Mouse (Mus musculus) activated CD4-positive, CD25-positive, alpha-beta regulatory T cell, adult 4 months (primary cell): ENCODE results near the gene Pef1. TPM values are rescaled to one million over a fixed set of nuclear protein-coding genes. Genes with fewer than 3 reads are reported as not detected.

ENCODE experiments used
- ATAC-seq: one replicate; pipeline ENCODE4 v1.8.0; 2017
- polyA plus RNA-seq, 2 experiments: library from polyadenylated mRNA; unstranded; fragments of 100-300 nt; shearing (Covaris generic); gene quantifications; one replicate each; pipeline ENCODE4 v1.2.1; 2017

Gene Pef1
- polyA plus RNA-seq = 10 to 100 TPM; 28.6 to 41.4 TPM

DNA sequence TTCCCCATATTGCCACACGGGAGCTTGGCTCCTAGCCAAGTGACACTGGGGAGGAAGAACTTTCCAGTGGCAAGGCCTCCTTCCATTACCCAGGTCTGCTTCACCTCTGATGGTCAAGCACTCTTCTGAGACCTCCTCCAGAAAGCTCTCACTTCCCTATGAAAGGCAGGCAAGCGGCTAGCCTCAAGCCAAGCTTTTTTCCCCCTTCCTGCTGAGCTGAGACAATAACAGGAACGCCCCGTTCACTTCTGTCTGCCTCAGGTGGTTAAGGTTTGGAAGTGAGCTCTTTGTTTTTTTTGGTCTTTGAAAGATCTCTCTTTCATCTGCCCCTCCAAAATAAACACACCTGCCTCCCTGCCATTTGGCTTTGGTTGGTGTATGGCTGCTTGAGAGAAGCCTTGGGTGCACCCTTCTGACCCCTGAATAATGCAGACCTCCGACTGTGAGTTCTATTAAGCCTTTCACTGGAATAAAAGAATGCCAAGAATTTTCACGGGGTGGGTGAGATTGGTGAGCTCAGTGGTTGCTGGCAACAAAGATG lies at the start of gene Pef1:
Gene Pef1 (plus strand): TSS at position 448 of the 541 bp plus-strand sequence.
- ATAC-seq = no peak

DNA sequence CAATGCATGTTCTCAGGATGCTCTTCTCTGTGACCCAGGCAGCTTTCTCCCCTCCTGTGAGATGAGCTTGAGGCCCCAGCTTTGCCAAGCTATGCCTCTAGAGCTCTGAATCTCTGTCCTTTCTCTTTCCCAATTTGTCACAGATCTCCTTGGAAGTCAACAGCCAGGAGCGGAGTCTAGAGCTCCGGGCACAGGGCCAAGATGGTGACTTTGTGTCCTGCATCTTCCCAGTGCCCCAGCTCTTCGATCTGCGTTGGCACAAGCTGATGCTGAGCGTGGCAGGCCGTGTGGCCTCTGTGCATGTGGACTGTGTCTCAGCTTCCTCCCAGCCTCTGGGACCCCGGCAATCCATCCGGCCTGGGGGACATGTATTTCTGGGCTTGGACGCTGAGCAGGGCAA lies 49.2 kb upstream of the Pef1 start:
- no peak for ATAC-seq

DNA sequence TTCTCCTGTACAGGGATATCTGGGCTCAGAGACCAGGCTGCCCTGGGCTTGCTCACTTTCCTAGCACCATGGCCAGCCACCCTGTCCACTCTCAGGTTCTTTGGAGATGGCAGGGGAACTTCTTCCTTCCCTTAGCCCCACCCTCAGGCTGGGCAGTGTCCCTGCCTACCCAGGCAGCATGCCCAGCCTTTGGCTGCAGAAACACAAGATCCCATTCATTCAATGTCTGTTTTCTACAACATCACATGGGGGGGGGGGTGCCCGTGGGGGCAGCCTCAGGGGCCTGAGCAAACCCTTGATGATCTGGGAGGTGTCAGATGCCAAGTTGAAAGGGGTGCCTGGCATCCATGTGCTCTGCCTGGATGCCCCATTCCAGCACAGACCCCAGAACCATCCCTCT lies 47.6 kb upstream of the Pef1 start:
- no peak for ATAC-seq

DNA sequence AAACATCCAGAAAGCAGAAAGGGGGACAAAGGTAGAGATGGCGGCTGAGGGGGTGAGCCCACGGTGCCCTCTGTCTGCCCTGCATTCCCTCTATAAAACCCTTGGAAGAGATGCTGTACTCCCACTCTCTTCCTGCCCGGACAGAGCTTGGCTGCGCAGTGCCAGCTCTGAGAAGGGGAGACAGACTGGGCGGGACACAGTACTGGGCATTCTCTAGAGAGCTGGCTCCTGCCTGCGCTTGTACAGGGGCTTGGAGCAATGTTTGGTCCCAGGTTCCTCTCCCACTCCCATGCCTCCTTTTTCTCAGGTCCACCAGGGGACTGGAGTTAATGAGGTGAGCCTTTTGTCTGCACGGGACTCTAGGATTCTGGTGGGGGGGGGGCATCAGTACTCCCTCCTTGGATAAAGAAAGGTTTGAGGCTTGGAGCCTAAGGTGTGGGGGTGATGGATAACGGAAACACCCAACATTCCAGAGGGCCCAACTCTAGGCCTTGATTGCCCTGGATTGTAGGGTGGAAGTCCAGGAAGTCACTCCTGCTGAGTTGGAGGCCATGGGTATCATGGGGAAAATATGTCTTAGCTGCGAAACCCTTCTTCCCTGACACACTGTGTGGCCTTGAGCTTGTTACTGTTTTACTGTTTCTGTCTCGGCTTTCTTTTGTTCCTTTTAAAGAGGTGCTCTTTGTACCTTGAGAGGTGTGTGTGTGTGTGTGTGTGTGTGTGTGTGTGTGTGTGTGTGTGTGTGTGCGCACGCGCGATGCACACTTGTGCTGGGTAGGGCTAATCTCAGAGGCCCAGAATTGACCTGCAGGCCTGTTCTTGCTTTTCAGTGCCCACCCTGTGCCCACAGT lies 47.0 kb upstream of the Pef1 start:
- no peak for ATAC-seq

DNA sequence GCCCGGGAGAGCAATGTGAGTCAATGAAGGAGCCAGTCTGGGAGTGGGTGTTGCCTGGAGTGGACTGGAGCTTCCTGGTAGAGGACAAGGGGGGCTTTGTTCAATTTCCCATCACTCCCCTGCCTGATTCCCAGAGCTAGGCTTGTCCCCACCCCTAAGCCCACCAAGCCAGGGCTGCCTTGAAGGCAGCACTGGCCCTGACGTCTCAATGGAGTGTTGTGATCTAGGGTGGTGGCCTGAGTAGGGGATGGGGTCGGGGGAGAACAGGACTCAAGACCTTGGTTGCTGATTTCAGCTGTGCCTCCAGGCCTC lies 46.4 kb upstream of the Pef1 start:
- no peak for ATAC-seq

DNA sequence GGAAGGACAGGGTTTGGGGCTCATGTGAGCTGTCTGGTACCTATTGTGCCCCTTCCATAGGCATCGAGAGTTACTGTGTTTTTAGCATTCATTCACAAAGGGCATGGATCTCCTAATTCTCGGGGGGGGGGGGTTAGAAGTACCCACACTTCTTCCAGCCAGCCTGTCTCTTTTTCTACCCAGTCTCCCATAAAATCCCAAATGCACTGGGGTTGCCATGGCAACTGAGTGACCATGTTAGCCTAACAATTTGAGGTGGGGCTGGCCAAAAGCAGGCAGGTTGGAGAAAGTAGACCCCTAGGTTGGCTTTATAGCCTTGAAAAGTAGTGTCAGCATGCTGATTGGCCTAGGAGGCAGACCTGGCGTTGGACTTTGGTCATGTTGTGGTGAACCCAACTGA lies 45.9 kb upstream of the Pef1 start:
- no peak for ATAC-seq

DNA sequence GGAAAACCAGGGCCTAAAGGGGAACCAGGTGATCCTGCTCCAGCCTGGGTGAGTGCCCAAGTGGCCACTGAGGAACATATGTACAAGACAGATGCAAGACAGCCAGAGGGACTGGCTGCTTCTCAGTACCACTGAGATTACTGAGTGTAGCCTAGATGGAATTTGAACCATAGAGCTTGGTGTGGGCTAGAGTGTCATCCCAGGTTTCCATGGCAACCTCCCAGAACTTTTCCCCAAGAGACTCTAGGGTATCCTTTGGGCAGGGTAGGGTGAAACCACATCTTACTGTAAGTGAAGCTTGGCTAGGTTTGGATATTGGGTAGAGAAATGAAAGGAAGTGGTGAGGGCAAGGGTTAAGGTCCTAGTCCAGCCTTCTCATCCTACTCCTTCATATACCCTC lies 41.4 kb upstream of the Pef1 start:
- no peak for ATAC-seq

DNA sequence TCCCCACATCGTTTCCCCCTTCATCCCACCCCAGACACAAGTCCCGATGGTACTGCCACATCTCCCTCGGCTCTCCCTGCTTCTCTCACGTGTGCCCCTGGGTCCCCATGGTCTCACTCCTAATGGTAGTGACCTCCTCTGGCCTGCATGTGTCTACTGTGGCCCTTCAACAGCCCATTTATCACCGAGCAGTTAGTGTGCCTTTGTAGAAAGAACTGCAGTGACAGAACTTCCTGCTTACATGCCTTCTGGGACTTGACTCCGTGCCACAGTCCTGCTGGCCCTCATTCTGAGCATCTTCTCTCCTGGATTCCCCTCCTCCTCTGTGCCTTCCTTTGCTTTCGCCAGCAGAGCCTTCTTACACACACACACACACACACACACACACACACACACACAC lies 39.2 kb upstream of the Pef1 start:
- no peak for ATAC-seq

DNA sequence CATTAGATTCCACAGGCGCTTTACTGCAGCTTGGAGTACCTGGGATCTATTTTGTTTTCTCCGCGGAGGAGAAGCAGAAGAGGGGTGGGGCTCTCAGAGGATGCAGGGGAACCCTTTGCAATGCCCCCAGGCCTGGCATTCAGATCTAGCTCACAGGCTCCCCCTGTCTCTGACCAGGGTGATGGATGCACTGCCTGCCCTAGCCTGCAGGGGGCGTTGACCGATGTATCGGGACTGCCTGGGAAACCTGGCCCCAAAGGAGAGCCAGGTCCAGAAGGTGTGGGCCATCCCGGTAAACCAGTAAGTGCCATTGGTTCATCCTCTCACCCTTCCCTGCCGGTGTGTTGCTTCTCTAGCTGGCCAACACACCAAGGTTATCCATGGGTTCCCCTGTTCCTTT lies 35.5 kb upstream of the Pef1 start:
- no peak for ATAC-seq

DNA sequence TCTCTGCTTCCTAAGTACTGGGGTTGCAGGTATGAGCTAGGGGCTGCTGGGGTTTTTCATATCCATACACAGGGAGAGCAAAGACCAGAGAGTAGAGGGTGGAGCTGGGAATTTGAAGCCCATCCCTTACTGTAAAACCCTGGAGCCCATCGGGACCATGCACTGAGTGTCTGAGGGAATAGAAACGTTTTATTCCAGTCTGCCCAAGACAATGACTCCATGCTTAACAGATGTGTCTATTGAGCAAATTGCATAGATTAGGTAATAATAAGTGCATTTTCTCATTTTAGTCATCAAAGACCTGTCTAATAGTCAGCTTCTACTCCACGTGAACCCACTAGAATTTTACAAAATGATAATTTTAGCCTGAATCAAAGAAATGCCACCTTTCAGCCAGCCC lies 31.8 kb upstream of the Pef1 start:
- no peak for ATAC-seq

DNA sequence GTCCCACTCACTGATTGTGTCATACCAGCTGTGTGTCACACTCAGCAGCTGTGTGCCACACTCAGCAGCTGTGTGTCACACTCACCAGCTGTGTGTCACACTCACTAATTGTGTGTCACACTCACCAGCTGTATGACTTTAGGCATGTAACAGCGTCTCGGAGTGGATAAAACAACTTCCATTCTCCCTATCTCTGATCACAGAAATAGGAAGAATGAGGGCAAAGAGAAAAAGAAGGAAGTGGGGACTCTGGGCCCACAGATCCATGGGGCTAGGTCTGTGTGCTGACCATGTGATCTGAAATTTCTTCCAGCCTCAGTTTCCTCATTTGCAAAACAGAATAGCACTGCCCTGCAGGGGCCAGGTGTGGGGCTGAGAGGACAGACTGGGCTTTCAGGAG lies 30.6 kb upstream of the Pef1 start:
- ATAC-seq = no peak

DNA sequence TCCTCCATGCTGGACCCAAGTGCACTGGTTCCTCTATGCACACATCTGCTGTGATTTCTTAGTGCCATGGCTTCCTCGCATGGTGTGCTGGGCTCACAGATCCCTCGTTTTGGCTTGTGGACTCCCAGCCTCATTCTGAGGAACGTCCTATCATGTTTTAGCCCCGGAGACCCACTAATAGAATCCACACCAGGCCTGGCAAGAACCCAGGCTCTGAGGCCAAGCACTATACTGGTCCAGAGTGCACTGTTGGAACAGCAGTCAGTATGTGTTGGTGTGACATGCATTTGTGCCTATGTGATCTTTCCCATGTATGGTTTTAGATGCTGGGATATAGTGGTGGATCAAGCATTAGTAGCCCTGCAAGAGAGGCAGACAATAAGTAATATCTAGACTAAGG lies 29.0 kb upstream of the Pef1 start:
- no peak for ATAC-seq

DNA sequence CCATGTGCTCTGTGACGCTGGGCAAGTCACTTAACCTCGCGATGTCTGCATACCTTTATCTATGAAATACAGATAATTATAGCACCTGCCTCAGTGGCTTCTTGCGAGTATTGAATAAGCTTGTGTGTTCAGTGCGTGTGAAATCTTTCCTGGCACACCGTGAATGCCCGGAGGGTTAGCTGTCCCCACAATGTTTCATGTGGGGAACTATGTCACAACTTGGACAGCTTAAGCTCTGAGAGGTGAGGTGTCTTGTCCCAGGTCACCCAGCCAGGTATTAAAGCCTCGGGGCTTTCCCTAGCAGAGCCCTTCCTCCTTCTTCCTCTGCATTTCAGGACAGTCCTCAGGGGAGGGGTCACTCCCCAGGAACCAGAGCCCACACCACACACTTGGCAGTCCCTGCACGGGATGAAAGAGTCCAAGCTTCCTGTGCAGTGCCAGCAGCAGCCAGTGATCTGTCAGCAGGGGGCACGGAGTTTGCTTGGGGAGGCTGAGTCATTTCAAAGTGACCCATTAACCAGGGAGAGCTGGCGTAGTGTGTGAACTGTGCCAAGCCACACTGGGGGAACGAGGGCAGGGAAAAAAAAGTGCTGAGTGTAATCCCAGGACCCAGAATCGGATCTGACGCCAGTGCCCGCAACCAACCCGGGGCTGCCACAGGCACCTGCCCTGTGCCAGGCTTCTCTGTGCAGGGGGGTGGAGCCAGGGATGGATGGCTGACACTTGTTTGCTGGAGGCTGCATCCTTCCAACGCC lies 27.4 kb upstream of the Pef1 start:
- ATAC-seq = no peak

DNA sequence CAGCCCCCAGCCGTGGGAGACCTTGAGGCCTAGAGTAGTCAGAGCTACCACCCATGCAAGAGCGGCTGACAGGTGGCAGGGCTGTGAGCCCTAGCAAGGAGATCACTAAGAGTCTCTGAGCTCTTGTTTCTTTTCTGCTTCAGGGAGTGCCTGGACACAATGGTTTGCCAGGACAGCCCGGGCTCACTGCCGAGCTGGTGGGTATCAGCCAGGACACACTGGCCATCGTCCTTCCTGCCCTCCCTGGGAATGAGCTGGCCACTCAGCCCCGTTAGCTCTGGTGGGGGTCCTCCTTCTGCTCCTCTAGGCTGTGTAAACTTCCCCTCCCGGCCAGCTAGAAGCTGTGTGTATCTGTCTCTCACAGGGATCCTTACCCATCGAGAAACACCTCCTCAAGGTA lies 25.5 kb upstream of the Pef1 start:
- no peak for ATAC-seq

DNA sequence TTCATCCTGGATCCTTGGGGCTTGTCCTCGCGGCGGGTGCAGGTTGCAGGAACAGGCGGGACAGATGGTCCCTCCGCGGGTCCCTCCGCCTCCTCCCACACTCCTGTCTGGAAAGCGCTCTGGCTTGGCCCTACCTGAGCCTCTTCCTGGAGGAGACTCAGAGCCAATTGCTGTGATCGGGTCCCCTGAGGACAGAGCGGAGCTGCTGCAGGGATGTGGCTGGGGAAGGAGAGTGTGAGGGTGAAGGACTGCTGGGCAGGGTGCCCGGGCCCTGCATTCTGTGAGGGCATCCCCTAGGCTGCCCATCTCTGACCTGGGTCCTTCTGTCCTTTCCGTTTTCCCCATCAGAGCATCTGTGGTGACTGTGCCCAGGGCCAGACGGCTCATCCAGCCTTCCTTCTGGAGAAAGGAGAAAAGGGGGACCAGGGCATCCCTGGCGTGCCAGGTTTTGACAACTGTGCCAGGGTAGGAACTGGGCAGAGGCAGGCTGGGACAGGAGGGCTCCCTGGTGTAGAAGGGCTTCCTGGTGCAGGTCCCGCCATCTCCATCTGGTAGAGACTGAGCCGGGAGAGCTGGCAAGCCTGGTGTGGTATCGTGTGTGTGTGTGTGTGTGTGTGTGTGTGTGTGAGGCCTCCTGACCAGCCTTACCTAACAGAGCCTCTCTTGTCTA lies 23.4 kb upstream of the Pef1 start:
- no peak for ATAC-seq

DNA sequence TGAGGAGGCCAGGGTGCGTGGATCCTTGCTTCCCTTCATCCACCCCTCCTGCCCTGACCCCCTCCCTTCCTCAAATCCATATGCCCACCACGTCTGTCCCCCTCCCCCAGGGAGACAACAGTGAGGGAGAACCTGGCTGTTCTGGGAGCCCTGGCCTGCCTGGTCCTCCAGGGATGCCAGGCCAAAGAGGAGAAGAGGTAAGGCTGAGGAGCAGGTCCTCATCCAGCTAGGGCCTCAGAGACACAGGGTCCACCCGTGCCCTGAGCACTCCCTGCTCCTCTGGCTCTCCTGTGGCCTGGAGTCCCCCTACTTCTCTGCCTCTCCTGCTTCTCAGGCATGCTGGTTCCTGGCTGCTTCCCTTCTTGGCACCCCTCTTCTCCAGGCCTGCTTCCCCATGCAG lies 22.8 kb upstream of the Pef1 start:
- ATAC-seq = no peak

DNA sequence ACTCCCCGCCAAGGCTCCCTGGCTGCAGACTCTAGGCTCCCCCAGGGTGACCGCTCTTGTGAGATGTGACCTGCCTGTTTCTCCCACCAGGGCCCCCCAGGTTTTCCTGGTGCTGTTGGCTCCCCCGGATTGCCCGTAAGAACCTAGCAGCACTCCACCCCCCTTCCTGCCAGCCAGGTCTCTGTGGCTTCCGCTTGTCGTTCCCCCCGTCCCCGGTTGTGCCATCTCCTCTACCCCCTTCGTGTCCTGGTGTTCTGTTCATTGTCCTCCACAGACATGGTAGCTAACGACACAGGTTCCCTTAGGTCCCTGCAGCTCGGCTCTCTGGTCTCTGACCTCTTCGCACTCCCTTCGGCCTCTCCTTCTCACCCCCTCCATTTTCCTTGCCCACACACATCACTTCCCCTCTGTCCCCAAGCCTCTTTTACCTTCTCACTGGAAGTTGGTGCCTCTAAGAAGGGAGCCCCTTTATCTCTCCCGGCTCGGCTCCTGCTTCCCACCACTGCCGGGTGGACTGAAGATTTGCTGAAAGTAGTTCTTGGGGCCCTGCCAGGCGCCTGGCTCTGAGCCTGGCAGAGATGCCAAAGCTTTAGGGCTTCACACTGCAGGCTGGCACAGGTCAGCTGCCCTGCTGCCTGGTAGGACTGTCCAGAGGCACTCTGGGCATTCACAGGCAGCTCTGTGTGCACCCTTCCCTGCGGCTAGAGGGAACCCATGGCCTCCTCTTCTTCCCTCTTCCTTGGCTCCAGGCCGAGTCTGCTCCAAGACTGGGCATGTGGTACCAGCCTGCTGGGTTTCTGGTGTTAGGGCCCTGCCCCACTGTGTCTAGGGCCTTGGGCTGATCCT lies 20.8 kb upstream of the Pef1 start:
- ATAC-seq = no peak

DNA sequence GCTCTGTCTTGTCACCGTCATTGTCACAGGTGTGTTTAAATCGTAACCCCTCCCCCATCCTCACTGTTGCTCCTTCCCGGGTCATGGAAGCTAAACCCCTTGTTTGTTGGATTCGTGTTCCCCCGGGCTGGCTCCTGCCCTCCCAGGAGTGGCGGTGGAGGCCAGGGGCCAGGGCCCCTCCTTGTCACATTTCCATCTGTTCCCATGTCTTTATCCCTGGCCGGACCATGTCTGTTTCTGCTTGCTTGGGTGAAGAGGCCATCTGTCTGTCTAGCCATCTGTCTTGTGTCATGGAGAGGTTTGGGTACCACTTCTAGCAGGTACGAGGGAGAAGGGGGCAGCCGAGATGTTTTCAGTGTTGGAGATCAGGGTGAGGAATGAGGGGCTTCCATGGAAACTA lies 20.1 kb upstream of the Pef1 start:
- no peak for ATAC-seq

DNA sequence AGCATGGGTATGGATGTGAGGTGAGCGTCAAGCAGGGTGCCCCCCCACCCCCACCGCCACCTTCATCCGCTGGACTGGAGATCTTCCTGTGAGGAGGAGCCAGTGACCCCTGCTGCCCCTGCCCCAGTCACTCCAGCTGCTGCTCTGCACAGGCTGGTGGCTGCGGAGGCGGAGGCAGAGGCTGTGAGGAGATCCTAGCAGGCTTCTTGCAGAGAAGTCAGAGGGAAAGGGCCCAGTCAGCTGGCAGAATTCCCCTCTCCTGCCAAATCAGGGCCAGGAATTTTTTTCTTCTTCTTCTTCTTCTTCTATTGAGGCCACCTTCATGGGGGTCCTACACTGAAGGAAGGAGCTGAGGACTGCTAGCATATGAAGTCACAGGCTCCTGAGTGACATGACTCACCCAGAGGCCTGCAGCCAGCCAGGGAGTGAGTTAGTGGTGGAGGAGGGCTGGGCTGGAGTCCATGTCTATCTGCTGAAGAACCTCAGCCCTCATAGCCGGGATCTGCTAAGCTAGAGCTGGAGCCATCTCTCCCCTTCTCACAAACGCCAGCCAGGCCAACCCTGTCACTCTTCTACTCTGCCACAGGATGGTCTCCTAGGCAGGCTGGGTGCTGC lies 17.9 kb upstream of the Pef1 start:
- no peak for ATAC-seq

DNA sequence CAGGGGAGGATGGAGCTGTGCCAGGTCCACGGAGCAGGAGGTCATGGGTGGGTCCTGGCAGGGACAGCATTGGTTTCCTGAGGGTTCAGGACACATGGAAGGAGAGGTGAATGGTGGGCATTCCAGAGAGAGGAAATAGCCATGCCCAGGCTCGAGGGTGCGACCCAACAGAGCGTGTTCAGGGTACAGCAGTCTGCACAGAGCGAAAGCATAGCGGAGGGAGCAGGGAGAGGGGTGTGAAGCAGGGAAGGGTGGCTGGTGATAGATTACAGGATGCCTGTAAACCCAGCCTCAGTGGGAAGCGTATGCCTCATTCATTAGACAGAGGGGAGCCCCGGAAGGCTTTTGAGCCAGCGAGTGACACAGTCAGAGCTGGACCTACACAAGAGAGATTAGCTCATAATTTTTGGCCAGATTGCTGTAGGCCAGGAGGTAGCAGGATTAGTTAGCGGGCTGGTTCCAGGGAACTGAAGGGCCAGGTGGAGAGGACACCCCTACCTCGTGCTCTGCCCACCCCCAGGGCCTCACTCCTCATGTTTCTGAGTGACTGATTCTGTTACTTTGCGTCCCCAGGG lies 17.0 kb upstream of the Pef1 start:
- no peak for ATAC-seq

DNA sequence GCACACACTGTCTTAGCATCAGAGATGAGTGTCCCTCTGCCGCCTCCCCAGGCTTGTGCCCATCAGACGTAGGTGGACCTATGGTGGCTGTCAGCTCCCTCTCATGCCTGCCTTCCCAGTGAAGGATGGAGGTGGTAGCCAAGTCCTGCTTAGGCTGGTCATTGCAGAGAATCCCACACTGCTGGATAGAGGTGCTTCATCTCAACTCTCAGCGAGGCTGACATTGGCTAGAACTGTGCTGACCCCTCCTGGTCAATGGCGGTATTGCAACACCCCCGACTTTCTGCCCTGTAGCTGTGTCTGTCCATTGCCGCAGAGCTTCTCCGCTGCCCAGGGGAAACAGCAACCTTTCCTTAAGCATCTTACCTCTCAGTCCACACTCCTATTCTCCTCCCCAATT lies 15.1 kb upstream of the Pef1 start:
- ATAC-seq = no peak

DNA sequence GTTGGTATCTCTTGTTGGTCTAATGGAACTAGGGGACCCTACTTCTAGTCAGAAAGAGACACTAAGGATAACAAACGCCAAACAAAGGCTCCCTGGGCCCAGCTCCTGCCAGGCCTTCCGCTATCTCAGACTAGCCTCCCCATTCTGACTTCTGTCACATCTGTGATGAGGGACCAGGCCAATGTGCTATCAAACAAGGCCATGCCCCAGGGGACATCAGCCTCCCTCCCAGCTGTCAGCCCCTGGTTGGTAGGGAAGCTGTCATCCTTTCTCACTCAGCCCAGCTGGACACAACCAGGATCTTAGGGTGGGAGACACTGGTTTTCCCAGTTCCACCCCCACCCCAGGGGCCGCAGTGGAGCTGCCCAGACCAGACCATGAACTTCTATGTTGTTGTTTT lies 7.2 kb upstream of the Pef1 start:
- ATAC-seq = no peak
